Mouse (Mus musculus): Measurements from ENCODE around the gene Olfr1157.

The Olfr1157 gene

GRCm38 (mm10) chr2:87968199-87968598 lies at the start of gene Olfr1157:
Gene Olfr1157 (minus strand): TSS chr2:87968299.
- no peak for DNase-seq (ENCODE audit: low read depth)

- DNase-seq (ENCODE audit: low read depth): no peak
Observed at GRCm38 (mm10) chr2:88007515-88008318, 39.6 kb upstream of the Olfr1157 start, which contains the start of gene Olfr1160. Gene Olfr1160 (minus strand): TSS chr2:88008268.

- DNase-seq (ENCODE audit: low read depth): no peak
Observed at GRCm38 (mm10) chr2:87989813-87990212, 21.7 kb upstream of the Olfr1157 start, which contains the start of gene Olfr1158. Gene Olfr1158 (plus strand): TSS chr2:87990113.

- no peak for DNase-seq (ENCODE audit: low read depth)
Observed at GRCm38 (mm10) chr2:87974563-87974962, 6.5 kb upstream of the Olfr1157 start, which contains the start of gene Olfr74. Gene Olfr74 (minus strand): TSS chr2:87974663.

- no peak for DNase-seq (ENCODE audit: low read depth)
Observed at GRCm38 (mm10) chr2:87953000-87953399, 15.1 kb downstream of the Olfr1157 start, which contains the start of gene Olfr1156. Gene Olfr1156 (minus strand): TSS chr2:87953100.

GRCm38 (mm10) chr2:87945037-87945436 lies 23.1 kb downstream of the Olfr1157 start, which contains the start of gene Olfr1155:
Gene Olfr1155 (minus strand): TSS chr2:87945137.
- DNase-seq (ENCODE audit: low read depth): no peak
